Mouse (Mus musculus): Measurements from ENCODE around the gene Pip4k2c.
"Not testable (repeated sequence)": the region's sequence is repeated elsewhere in the genome, so short reads cannot be mapped to it uniquely, and the experiment has no call there.

Pip4k2c gene

GRCm38 (mm10) chr10:127209928-127210570 is 1.3 kb downstream of the Pip4k2c start:
- no peak for DNase-seq (ENCODE audit: low spot score)

GRCm38 (mm10) chr10:127208921-127209320 is 2.5 kb downstream of the Pip4k2c start:
- DNase-seq (ENCODE audit: low spot score), result no peak

GRCm38 (mm10) chr10:127205373-127205772 is 6.0 kb downstream of the Pip4k2c start:
- DNase-seq (ENCODE audit: low spot score), result no peak

GRCm38 (mm10) chr10:127204589-127204988 is 6.8 kb downstream of the Pip4k2c start:
- no peak for DNase-seq (ENCODE audit: low spot score)

- DNase-seq (ENCODE audit: low spot score), result no peak
These were observed 8.3 kb downstream of the Pip4k2c start for GRCm38 (mm10) chr10:127203106-127203505.

GRCm38 (mm10) chr10:127200279-127200678 is 11.1 kb downstream of the Pip4k2c start:
- DNase-seq (ENCODE audit: low spot score), result no peak

- DNase-seq (ENCODE audit: low spot score), result no peak
These were observed 11.9 kb downstream of the Pip4k2c start for GRCm38 (mm10) chr10:127199474-127199873.

GRCm38 (mm10) chr10:127199068-127199467 is 12.3 kb downstream of the Pip4k2c start:
- DNase-seq (ENCODE audit: low spot score), result no peak

GRCm38 (mm10) chr10:127198492-127198891 is 12.9 kb downstream of the Pip4k2c start:
- no peak for DNase-seq (ENCODE audit: low spot score)

- no peak for DNase-seq (ENCODE audit: low spot score)
These were observed 13.8 kb downstream of the Pip4k2c start for GRCm38 (mm10) chr10:127197505-127198110.

- DNase-seq (ENCODE audit: low spot score), result no peak
These were observed 14.3 kb downstream of the Pip4k2c start for GRCm38 (mm10) chr10:127197104-127197503.

- no peak for DNase-seq (ENCODE audit: low spot score)
These were observed 15.0 kb downstream of the Pip4k2c start for GRCm38 (mm10) chr10:127196392-127196791.

GRCm38 (mm10) chr10:127195328-127196129 is 15.9 kb downstream of the Pip4k2c start, which contains the start of gene Dtx3:
Gene Dtx3, minus strand, starts transcription at chr10:127195728.
- DNase-seq (ENCODE audit: low spot score), result peak; percentile 38

- peak; percentile 50 for DNase-seq (ENCODE audit: low spot score)
These were observed 16.7 kb downstream of the Pip4k2c start for GRCm38 (mm10) chr10:127194428-127195327.

- no peak for DNase-seq (ENCODE audit: low spot score)
These were observed 18.4 kb downstream of the Pip4k2c start for GRCm38 (mm10) chr10:127193011-127193410.

- DNase-seq (ENCODE audit: low spot score), result not testable (repeated sequence)
These were observed 19.4 kb downstream of the Pip4k2c start for GRCm38 (mm10) chr10:127192057-127192328.

- DNase-seq (ENCODE audit: low spot score), result no peak
These were observed 20.0 kb downstream of the Pip4k2c start for GRCm38 (mm10) chr10:127191191-127192056.

- DNase-seq (ENCODE audit: low spot score), result no peak
These were observed 20.8 kb downstream of the Pip4k2c start for GRCm38 (mm10) chr10:127190398-127191190.

GRCm38 (mm10) chr10:127189651-127190381 is 21.6 kb downstream of the Pip4k2c start, which contains the start of gene Arhgef25:
Gene Arhgef25, minus strand, starts transcription at chr10:127190083.
- DNase-seq (ENCODE audit: low spot score), result peak; percentile 53
